Mouse (Mus musculus) limb, embryonic 12.5 days (tissue): ENCODE measurements at regions not wholly inside any gene's neighbourhood (a gene's known extent, or its start where the extent isn't known, plus 50 kb on each side); places are given as distances from the start of the nearest gene placed in this dataset.
A peak's percentile ranks its signal among the peaks of the same experiment; 100 is the strongest.

Source experiments
- ATAC-seq: fragments of 200-750 bp; cut with Nextera tagmentation; 2 replicates; pipeline ENCODE4 v1.8.0; 2017; ENCODE audit warnings: low read depth, moderate TSS enrichment; ENCODE audit not compliant: insufficient number of reproducible peaks, insufficient read depth, low FRiP score, low TSS enrichment
- H3K27ac ChIP-seq: fragments of 300-500 bp; sonication (generic); 2 replicates; pipeline ENCODE4 v1.5.1; 2016; ENCODE audit warnings: mild to moderate bottlenecking, moderate library complexity
- H3K27me3 ChIP-seq: fragments of 300-500 bp; sonication (generic); 2 replicates; pipeline ENCODE4 v1.6.1; 2016; ENCODE audit warnings: mild to moderate bottlenecking, moderate library complexity
- H3K36me3 ChIP-seq: fragments of 300-500 bp; sonication (generic); 2 replicates; pipeline ENCODE4 v1.6.1; 2016; ENCODE audit warnings: mild to moderate bottlenecking, moderate library complexity
- H3K4me1 ChIP-seq: fragments of 300-500 bp; sonication (generic); replicated peaks from 2 replicates; pipeline ENCODE4 v1.6.1; 2016
- H3K4me2 ChIP-seq: fragments of 300-500 bp; sonication (generic); 2 replicates; pipeline ENCODE4 v1.6.1; 2016; ENCODE audit warnings: mild to moderate bottlenecking, moderate library complexity
- H3K4me3 ChIP-seq: fragments of 300-500 bp; sonication (generic); replicated peaks from 2 replicates; pipeline ENCODE4 v1.5.1; 2016; ENCODE audit warnings: mild to moderate bottlenecking
- H3K9ac ChIP-seq: fragments of 300-500 bp; sonication (generic); replicated peaks from 2 replicates; pipeline ENCODE4 v1.6.1; 2016; ENCODE audit warnings: mild to moderate bottlenecking, moderate library complexity
- H3K9me3 ChIP-seq: fragments of 300-500 bp; sonication (generic); 2 replicates; pipeline ENCODE4 v1.6.1; 2016; ENCODE audit warnings: mild to moderate bottlenecking, moderate library complexity
- WGBS: fragments of 180-500 bp; shearing (Covaris S2); methylation state at CpG from one replicate; pipeline ENCODE4 v1.1.7; 2016; 5-methylcytosine and 5-hydroxymethylcytosine counted together

DNA sequence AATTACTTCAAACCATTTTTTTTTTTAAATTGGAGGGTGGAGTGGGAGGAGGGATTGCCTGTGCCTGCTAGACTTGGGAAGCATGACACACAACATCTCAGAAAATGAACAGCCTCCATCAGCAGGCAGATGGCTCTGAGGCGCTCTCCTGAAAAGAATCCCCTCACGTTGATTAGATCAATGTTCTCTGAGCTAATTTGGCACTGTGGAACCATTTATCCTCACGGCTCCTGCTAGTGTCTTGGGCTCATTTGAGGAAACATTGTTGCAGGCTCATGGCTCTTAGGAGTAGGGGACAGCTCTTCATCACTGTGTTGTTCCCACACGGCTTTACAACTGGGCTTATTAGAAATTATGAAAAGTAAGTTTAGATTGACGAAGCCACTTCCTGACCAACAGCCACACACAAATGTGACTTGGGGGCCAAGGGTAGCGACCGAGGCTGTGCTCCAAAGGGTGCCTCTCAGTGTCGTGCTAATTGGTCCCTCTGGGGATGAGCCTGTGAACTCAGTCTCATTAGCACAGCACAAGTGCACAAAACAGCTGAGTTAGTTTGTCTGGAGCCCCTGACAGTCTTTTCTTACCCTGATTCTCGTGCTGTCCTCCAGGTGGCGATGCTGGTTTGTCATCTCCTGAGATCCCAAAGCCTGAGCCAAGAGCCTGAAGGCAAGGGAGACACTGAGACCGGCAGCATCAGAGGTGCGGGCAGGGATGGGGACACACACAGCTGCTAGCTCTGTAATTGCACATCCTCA lies 74.2 kb upstream of the Caprin1 start:
- Histone ChIP-seq H3K4me1 (0 out of 2 replicates have a peak, but pooled peaks cover 3% of the 10 kb centered on the region), H3K36me3 (no peaks in the 10 kb centered on the region), H3K27me3 (no peaks in the 10 kb centered on the region), H3K4me2 (no peak overlapping the region), H3K9me3 (no peaks in the 10 kb centered on the region), H3K27ac (no peak overlapping the region), H3K4me3 (no peak overlapping the region), H3K9ac (no peak overlapping the region)
- 0 out of 2 replicates have a peak, but pooled peaks have one; percentile 40 for ATAC-seq
- 23% methylated on average over 12 of the region's 12 CpGs for WGBS

DNA sequence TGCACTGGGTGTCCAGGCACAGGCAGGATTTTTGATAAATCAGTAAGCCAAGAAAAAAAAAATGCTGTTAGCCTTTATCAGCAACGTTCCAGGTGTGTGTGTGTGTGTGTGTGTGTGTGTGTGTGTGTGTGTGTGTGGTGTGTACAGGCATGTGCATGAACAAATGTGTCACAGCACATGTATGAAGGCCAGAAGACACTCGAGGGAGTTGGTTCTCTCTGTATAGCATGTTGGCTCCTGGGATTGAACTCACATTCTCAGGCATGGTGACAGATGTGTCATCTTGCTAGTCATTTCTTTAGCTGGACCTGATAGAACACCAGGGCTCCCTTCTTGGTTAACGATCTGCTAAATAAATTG lies 74.8 kb upstream of the Caprin1 start:
- H3K27ac ChIP-seq = no peak overlapping the region
- no peak overlapping the region for H3K9ac ChIP-seq
- 65% methylated on average over 3 of the region's 3 CpGs for WGBS
- H3K4me2 ChIP-seq = no peak overlapping the region
- H3K4me3 ChIP-seq = no peak overlapping the region
- H3K4me1 ChIP-seq = 0 out of 2 replicates have a peak, but pooled peaks cover 3% of the 10 kb centered on the region
- H3K36me3 ChIP-seq = no peaks in the 10 kb centered on the region
- no peak for ATAC-seq
- no peaks in the 10 kb centered on the region for H3K9me3 ChIP-seq
- no peaks in the 10 kb centered on the region for H3K27me3 ChIP-seq

DNA sequence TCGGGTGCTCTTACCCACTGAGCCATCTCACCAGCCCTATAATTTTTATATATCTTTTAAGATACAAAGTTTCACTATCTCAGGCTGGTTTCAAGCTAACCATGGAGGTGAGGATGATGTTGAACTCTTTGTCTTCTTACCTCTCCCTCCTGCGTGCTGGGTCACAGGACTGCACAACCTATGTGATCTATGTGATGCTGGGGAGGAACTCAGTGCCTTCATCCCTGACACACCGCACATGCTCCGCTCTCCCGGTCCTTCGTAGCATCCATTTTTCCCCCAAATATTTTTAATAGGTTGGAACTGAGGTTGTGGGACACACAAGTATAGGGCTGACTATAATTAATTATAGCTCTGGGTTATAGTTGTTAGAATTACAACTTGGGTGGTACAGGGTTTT lies 75.9 kb upstream of the Caprin1 start:
- H3K9ac ChIP-seq = no peak overlapping the region
- H3K4me3 ChIP-seq = no peak overlapping the region
- 90% methylated on average over 6 of the region's 6 CpGs for WGBS
- H3K27ac ChIP-seq = no peak overlapping the region
- H3K4me2 ChIP-seq = no peak overlapping the region
- no peaks in the 10 kb centered on the region for H3K36me3 ChIP-seq
- H3K4me1 ChIP-seq = 0 out of 2 replicates have a peak, but pooled peaks cover 3% of the 10 kb centered on the region
- no peaks in the 10 kb centered on the region for H3K27me3 ChIP-seq
- H3K9me3 ChIP-seq = no peaks in the 10 kb centered on the region
- no peak for ATAC-seq

DNA sequence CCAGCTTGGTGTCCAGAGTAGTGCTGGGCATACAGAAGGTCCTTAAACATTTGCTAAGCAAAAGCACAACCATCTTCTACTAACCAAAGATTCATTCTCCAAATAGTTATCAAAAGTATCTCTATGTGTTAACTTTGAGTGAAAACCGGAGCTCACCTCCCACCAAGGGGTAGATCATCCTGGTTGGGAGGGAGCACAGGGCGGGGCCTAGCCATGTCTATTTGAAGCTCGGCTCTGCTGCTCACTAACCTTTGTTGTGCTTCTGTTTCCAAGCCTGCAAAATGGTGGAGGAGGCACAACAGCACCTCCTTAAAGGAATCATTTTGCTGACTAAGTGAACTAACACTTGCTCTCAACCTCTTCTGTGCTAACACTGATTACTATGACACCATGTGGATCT lies 77.0 kb upstream of the Caprin1 start:
- Histone ChIP-seq H3K4me2 (no peak overlapping the region), H3K27ac (no peak overlapping the region), H3K9ac (no peak overlapping the region), H3K4me1 (0 out of 2 replicates have a peak, but pooled peaks cover 3% of the 10 kb centered on the region), H3K27me3 (no peaks in the 10 kb centered on the region), H3K9me3 (no peaks in the 10 kb centered on the region), H3K4me3 (no peak overlapping the region), H3K36me3 (no peaks in the 10 kb centered on the region)
- WGBS = 58% methylated on average over 3 of the region's 3 CpGs
- ATAC-seq = no peak

- no peak overlapping the region for H3K27ac ChIP-seq
- H3K9ac ChIP-seq = no peak overlapping the region
- no peaks in the 10 kb centered on the region for H3K27me3 ChIP-seq
- H3K4me1 ChIP-seq = 0 out of 2 replicates have a peak, but pooled peaks cover 6% of the 10 kb centered on the region
- H3K36me3 ChIP-seq = no peaks in the 10 kb centered on the region
- no peak overlapping the region for H3K4me2 ChIP-seq
- WGBS = 80% methylated on average over 8 of the region's 8 CpGs
- H3K9me3 ChIP-seq = no peaks in the 10 kb centered on the region
- ATAC-seq = no peak
- no peak overlapping the region for H3K4me3 ChIP-seq
Measured at GRCm38 (mm10) chr2:103875754-103876153, 78.3 kb upstream of the Caprin1 start.

DNA sequence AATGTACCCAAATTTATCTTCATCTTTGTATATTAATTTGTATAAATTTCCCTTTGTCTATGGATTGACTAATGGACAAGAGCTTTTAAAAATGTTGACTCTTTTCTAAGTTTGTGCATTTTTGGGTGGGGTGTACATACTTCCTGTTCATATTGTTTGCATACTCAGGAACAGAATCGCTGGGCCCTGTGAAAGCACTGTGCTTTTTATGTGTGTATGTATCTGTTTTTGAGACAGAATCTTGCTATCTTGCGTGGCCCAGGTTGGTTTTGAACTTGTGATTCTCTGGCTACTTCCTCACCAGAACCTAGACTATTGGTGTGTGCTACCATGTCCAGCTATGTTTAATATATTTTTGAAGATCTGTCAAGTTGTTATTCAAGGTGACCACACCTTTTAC lies 78.8 kb upstream of the Caprin1 start:
- Histone ChIP-seq H3K4me1 (peaks cover 11% of the 10 kb centered on the region), H3K27me3 (no peaks in the 10 kb centered on the region), H3K4me2 (no peak overlapping the region), H3K4me3 (no peak overlapping the region), H3K9ac (no peak overlapping the region), H3K9me3 (no peaks in the 10 kb centered on the region), H3K27ac (no peak overlapping the region), H3K36me3 (no peaks in the 10 kb centered on the region)
- WGBS = 95% methylated on average over 2 of the region's 2 CpGs
- no peak for ATAC-seq

GRCm38 (mm10) chr2:103881026-103881763 lies 76.6 kb upstream of the Lmo2 start:
- 34% methylated on average over 10 of the region's 10 CpGs for WGBS
- ATAC-seq = no peak
- H3K9ac ChIP-seq = no peak overlapping the region

GRCm38 (mm10) chr2:103884926-103885325 lies 72.9 kb upstream of the Lmo2 start:
- no peaks in the 10 kb centered on the region for H3K27me3 ChIP-seq
- WGBS = 69% methylated on average over 10 of the region's 10 CpGs
- H3K9ac ChIP-seq = no peak overlapping the region
- H3K4me2 ChIP-seq = no peak overlapping the region
- H3K9me3 ChIP-seq = no peaks in the 10 kb centered on the region
- H3K36me3 ChIP-seq = no peaks in the 10 kb centered on the region
- no peak for ATAC-seq
- H3K27ac ChIP-seq = no peak overlapping the region
- H3K4me3 ChIP-seq = no peak overlapping the region
- H3K4me1 ChIP-seq = peaks cover 13% of the 10 kb centered on the region

More at GRCm38 (mm10) chr2:103881026-103881763, 76.6 kb upstream of the Lmo2 start:
- H3K27ac ChIP-seq = no peak overlapping the region
- no peaks in the 10 kb centered on the region for H3K27me3 ChIP-seq
- no peaks in the 10 kb centered on the region for H3K36me3 ChIP-seq
- no peak overlapping the region for H3K4me2 ChIP-seq
- H3K4me3 ChIP-seq = no peak overlapping the region
- no peaks in the 10 kb centered on the region for H3K9me3 ChIP-seq
- peaks cover 13% of the 10 kb centered on the region for H3K4me1 ChIP-seq

DNA sequence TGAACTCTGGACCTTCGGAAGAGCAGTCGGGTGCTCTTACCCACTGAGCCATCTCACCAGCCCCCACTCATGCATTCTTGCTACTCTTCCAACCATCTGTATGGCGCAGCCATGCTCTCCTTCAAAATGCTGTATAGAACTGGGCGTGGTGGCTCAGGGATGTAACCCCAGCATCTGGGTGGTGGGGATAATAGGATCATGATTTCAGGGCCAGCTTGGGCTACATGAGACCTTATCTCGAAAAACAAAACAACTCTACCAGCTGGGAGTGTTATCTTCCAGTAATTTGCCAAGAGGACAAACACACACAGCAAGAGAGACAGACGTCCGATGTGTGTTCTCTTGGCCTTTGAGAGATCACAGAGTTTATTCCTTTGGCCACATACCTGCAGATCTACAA lies 69.8 kb upstream of the Lmo2 start:
- Histone ChIP-seq H3K27me3 (no peaks in the 10 kb centered on the region), H3K36me3 (no peaks in the 10 kb centered on the region), H3K4me2 (no peak overlapping the region), H3K9me3 (no peaks in the 10 kb centered on the region), H3K9ac (no peak overlapping the region), H3K4me1 (peaks cover 13% of the 10 kb centered on the region), H3K4me3 (no peak overlapping the region), H3K27ac (no peak overlapping the region)
- ATAC-seq = no peak
- 93% methylated on average over 7 of the region's 7 CpGs for WGBS

DNA sequence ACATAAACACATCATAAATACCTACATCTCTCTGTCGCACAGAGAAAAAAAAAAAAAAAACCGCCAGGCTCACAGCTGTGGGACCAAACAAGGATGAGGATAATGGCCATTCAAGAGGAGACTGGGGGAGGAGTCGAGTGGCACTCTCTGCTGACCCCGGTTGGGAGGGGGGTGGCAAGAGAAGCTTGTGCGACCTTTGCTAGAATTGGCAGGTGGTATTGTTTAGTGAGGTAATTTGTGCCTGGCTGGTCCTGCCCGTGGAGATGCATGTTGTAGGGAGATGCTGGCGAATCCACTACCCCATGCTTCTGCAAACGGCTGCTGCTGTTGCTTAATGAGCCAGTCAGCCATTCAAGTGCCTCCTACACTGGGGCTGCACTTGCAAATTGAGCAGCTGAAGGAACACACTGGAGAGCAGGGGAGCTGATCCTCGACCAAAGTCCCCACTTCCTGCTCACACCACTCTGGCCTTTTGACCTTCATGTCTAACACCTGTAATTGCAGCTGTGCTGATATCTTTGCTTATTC lies 66.5 kb upstream of the Lmo2 start:
- peak; percentile 37; the same call in 1 of the 2 replicates for ATAC-seq
- H3K36me3 ChIP-seq = no peaks in the 10 kb centered on the region
- no peaks in the 10 kb centered on the region for H3K9me3 ChIP-seq
- no peak overlapping the region; the same call in 1 of the 2 replicates for H3K27ac ChIP-seq
- H3K4me3 ChIP-seq = no peak overlapping the region
- H3K27me3 ChIP-seq = no peaks in the 10 kb centered on the region
- H3K4me2 ChIP-seq = 0 out of 2 replicates have a peak overlapping the region, but pooled peaks have one; percentile 11
- WGBS = 6% methylated on average over 9 of the region's 9 CpGs
- H3K4me1 ChIP-seq = peaks cover 32% of the 10 kb centered on the region
- H3K9ac ChIP-seq = no peak overlapping the region

DNA sequence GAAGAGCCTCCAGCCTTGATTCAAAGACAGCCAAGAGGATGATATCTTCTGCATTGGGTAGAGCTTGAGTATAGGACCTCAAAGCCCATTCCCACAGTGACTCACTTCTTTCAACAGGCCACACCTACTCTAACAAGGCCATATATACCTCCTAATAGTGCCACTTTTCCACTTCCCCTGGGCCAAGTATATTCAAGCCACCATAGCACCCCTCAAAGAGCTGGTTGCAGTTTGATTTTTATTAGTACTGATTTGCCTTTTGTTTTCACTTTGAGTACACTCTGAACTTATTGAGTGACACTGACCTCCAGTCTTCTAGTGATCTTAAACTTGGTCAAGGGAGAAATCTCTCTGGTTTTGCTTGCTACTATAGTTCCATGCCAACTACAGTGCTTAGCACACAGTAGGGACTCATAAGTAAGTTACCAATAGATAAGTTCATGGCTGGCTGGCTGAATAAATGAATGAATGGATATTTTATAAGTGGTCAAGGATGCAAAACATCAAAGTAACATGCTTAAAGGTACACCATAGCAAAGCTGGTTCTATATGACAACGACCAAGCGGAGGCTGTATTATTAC lies 64.5 kb upstream of the Lmo2 start:
- 85% methylated on average over 2 of the region's 2 CpGs for WGBS
- Histone ChIP-seq H3K9me3 (no peaks in the 10 kb centered on the region), H3K36me3 (no peaks in the 10 kb centered on the region), H3K4me3 (no peak overlapping the region), H3K4me1 (peaks cover 39% of the 10 kb centered on the region), H3K9ac (no peak overlapping the region), H3K4me2 (no peak overlapping the region), H3K27ac (no peak overlapping the region), H3K27me3 (no peaks in the 10 kb centered on the region)
- no peak for ATAC-seq
